Mouse (Mus musculus) right cerebral cortex, postnatal 4 days (tissue): ENCODE measurements around the gene Adamts17.

Experiments
- DNase-seq: peaks from one replicate; pipeline ENCODE4 v3.0.0-alpha.2; 2022

Gene Adamts17

DNA sequence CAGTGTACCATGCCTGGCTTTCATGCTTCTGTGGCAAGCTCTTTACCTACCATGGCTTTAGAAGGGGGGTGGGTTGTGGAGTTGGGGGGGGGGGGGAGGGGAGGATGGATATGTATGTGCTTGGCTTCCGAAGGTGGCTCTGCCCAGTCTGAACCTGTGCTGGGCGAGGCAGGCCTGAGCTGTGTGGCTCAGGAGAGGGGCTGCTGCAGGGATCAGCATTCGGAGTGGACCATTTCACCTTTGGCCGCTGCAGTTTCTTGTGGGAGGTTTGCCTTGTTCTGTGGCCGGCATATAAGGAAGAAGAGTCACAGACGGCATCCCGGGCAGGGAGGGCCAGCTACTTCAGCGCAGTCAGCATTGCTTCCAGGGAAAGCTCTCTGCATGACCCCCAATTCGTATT is 7.8 kb downstream of the Adamts17 start:
- no peak for DNase-seq

DNA sequence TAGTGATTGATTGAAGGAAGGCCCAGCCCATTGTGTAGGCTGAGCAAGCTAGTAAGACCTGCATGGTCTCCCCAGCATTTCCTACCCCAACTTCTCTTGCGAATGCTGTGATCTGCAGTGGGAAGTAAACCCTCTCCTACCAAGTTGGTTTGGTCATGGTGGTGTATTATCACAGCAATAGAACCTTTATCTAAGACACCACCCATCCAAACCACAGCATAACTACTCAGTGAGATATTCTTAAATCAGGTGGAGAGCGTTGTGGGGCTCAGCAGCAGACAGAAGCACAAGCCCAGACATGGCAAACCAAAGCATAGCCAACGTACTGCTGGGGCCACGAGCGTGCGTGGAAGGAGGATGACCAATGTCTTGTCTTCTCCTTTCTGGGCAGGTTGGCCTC is 9.8 kb downstream of the Adamts17 start:
- no peak for DNase-seq

DNA sequence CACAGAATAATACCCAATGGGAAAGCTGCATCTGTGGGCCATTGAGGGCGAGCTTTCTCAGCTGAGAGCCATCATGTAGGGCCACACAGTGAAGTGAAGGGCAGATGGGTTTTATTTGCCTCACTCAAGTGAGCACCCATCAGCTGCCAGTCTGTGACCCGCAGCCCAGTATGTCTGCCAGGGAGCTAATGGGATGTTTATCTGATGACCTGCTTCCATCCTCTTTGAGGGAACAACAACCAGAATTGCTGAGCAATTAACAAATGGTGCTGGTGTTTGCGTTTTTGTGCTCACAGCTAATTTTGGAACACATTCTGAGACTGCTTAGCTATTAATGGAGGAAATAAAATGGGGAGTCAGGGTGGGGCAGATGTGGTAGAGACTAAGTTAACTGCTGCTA is 12.6 kb downstream of the Adamts17 start:
- DNase-seq, result no peak

DNA sequence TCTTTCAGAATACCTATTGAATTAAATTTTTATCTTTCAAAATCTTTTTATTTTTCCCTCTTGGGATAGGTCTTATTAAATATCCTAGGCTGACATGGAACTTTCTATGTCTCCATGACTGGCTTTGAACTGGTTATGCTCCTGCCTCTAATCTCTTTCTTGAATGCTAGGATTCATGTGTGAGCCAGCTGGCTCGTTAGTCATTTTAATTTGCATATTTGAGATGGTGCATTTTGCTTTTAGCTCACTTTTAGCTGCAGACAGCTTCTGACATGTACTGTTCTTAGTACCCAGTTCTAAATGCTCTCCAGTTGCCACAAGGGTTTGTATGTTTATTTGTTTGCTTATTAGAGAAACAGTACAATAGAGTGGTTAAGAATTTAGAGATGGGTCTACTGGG is 18.1 kb downstream of the Adamts17 start:
- DNase-seq, result no peak

DNA sequence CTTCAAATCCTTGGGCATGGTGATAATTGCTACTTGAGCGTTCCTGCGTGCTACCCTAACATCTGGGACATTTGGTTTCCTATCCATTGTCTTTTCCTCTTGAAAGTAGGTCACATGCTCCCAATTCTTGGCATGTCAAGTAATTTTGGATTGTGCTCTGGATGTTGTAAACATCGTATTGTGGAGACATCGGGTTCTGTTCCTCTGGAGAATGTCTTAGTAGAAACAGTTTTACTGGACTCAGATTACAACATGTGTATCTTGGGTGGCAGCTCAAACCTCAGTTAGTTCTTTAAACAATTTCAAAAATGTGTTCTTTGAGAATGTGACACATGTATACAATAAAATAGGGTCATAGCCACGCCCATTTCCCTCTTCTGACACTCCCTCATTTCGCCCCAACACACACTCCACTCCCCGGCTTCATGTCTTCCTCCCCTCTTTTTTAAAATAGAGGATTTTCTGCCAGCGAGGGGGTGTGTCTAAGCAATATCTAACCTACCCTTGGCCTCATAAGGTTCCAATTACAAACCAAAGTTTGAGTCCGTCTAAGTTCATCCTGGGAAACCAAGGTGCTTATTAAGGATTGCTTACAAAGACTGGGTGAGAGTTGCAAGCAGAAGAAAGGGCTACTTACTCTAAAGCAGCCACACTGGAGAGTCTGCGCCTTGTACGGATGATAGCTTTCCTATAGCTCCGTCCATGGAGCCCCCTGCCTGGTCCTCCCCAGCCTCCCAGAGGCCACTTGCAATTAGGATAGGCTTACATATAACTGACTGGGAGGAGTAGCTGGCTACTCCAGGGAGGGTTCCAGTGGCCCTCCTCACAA is 18.9 kb downstream of the Adamts17 start:
- no peak for DNase-seq

DNA sequence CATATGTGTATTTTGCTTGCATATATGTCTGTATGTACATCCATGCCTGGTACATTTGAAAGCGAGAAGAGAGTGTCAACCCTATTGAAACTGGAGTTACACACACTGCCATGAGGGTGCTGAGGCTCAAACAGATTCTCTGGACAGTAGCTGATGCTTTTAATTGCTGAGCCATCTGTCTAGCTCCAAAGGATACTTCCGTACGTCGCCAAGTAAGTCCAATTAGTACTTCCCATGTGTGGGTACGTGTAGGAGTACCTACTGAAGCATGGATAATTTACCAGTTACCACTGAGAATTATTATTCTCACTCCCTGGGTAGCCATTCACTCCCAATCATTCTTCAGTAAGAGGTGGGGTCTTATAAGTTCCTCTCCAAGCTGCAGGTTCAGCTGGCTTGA is 19.7 kb downstream of the Adamts17 start:
- no peak for DNase-seq

DNA sequence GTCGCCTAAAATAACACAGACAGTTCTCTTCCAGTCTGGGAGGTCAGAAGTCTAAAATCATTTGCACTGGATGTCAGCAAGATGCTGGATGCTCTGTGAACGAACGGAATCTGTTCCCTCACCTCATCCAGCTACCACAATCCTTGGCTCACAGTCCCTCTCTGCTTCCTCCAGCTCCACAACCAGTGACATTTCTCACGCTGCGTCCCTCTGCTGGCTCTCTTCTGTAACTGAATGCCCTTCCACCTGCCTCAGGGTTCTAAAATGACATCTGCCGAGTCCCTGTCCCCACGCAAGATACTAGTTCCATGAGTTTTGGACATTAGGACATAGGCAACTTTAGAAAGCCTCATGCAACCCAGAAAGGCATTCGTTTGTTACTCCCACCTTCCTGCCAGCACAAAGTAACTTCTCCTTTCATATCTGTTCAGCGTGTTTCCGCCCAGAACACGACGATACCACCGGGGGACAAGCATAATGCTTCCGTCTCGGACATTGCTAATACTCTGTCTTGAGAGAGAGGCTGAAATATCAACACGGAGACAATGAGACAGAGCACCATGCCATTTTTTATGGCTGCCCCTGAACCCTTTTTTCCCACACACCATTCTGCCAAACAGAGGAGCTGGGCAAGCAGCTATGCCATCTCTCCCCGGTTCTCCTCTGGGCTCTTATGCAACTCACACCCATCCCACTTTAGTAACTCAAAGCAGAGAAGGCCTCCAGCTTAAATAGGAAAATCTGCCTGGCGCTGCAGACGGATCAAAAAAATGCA is 27.6 kb downstream of the Adamts17 start:
- no peak for DNase-seq

DNA sequence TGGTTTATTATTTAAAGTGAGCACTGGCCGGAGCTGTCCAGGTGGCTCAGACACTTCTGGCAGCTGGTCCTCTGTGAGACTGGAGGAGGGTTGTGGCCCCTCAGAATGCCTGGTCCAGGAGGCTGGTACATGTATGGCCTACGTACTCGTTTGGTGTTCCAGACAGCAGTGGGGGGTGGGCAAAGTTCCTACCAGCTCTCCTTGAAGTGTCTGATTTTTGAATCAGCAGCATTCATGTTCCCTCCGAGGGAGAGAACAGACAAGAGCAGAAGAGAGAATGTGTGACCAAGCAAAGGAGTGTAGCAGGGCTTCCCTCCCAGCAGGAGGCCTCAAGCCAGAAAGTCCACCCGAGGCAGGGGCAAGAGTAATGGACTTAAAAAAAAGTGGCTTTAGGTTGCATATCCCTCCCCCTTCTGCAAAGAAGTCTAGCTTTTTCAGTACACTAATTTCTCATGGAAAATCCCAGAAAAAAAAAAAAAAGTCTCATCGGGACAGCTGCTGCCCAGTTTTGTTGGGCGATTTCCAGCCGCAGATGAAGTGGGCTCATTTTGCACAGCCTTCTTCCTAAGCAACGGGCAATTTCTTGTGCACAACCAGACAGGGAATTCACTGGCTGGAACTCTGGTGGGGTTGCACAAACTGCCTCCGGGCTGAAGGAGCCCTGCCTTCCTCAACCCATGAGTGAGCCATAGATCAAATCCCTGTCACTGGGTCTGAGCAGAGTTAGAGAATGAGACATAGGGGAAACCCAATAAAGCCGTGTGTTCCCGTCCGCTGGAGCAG is 28.4 kb downstream of the Adamts17 start:
- DNase-seq, result peak; percentile 61

DNA sequence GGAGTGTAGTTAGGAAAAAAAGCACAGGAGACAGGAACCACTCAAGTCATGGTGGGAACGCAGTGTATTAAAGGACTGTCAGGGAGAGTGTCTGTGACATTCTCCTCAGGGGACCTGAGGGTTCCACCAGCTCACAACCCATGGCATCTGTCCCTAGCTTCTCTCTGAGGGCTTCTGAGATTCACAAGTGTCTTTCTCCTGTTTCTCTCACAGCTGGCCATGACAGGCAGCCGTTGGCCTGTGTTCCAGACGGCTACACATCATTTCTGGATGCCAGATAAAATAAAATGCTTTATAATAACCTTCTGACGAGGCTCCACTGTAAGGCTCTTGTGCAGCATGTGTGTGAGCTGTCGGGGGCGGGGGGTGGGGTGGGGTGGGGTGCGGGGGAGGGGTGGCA is 32.0 kb downstream of the Adamts17 start:
- DNase-seq, result no peak

DNA sequence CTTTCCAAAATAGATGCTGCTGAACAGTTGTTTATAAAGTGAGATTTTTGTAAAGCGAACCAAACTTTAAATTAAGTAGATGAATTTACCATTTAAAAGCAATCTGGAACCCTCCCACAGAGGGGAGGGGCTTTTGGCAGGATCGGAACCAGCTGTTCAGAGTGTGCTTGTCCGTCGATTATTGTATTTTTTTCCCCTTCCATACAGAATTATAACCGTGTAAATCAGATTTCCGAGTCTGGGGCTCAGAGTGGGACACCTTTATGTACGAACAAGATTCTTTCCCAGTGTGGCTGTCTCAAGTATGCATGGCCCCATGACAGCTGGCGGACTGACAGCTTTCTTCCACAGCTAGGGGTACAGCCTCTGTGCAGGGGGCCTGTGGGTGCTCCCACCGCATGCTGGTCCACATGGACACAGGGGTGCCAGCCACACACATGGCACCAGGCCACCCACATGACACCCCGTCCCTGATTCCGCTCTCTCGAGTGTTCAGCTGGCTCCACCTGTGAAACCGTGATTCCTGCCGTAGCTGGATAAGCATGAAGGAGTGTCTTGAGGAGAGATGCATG is 32.5 kb downstream of the Adamts17 start:
- peak; percentile 12 for DNase-seq

DNA sequence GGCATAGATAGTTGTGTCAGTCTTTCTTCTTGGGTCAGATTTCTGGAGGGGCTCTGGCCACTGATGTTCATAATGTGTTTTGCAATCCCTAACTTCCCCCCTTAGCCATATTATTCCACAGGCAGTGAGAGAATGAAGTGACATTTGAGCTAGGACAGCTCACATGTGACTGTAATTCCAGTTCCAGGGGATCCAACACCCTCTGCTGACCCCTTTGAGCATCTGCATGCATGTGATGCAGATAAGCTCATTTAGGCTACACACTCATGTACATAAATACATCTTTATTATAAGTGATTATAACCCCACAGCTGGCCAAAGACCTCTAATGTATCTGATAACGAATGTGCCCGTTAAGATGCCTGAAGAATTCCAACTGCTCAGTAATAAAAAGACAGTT is 33.7 kb downstream of the Adamts17 start:
- no peak for DNase-seq

DNA sequence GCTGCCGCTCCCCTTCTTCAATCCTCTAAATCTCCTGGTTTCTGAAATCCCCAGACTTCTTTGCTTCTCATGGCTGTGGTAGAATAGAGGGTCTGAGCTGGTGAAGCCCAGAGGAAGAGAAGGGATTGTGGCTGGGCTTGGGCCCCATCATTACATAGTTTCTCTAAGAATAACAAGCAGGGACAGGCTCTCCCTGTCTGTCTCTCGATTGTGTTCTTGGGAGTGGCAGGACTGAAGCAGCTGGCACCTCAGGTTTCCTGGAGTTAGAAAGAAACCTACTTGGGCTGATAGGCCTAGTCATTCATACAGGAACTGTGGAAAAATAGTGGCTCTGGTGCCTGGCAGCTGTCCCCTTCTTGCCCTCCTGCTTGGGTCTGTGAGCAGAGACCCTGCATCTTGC is 51.9 kb downstream of the Adamts17 start:
- DNase-seq, result no peak

DNA sequence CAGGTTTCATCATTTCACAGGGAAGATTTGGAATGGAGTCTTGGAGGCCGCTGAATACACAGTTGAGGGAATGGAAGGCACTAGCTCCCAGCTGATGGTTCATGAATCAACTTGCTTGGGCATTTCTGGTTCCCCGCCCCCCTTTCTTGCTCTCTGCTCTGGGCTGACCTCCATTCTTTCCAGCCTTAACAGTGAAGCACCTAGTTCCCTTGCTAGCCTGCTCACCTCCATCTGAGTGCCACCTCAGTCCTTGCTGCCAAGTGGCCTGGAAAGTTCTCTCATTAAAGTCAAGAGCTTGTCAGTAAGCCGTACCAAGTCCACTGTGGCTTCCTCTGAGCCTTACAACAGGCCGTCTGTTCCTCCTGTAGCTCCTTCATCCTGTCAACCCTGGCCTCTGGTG is 52.6 kb downstream of the Adamts17 start:
- DNase-seq, result no peak

DNA sequence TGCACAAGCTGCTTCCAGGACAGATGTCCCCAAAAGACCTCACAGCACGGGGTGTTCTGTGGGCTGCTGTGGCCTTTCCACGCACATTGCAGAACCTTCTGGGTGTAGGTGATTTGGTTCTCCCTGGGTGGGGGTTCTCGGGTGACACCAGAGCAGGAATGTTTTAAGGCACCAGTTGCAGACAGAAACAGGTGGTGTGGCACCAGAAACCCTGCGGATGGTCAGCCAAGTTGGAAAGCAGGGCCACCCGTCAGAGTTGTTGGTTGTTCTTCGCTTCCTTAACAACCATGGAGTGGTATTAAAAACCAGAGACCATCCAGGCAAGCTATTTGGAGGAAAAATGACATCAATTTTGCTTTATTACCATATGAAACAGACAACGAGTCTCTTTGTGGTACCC is 62.8 kb downstream of the Adamts17 start:
- DNase-seq, result no peak

DNA sequence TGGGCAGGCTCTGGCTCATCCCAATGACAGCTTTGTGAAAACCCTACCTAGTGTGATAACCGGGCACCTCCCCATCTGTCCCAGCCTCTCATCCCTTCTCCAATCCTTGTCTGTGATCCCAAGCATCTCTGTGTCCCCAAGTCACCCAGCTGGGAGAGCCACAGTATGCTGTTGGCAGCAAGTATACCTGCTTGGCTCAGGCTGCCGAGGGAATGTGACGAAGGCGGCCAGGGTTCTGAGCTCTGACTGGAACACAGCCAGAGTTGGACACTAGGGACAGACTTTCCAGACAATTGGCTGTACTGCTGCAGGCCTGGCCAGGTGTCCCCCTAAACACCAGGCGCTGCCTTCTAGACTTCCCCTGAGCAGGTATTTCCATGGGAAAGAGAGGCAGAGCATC is 63.5 kb downstream of the Adamts17 start:
- no peak for DNase-seq

DNA sequence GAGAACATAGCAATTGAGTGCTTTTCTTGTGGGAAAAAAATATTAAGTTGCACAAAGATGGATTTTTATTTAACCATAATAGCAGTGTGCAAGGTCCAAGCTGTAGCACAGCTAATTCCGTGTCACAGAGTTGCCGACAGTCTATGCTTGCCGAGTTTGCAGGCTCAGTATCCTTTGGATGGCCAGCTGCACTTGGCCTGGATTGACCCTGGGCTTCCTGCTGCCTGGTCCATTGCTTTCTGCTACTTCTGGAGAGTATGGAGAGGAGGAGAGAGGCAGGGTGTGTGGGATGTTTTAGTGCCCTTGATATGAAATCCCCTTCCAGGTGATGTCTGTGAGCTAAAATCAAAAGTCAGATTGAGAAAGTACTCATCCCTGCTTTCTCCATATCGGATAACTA is 66.4 kb downstream of the Adamts17 start:
- DNase-seq, result no peak

DNA sequence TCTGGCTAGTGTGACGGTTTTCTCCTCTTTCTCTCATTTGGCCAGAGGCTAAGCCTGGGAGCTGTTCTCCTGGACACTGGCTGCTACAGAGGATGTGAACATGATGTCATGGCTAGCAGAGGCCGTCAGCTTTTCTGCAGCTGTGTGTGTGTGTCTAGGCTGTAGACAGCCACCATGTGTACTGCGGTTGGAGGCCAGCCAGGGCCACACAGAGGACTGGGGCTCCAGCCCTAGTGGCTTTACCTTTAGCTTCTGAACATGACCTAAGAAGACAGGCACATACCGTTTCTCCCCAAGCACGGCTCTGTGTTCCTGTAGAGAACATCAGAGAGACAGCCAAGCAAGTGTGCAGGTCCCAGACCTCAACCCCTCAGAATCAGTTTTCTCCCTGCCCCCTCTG is 73.3 kb downstream of the Adamts17 start:
- no peak for DNase-seq

DNA sequence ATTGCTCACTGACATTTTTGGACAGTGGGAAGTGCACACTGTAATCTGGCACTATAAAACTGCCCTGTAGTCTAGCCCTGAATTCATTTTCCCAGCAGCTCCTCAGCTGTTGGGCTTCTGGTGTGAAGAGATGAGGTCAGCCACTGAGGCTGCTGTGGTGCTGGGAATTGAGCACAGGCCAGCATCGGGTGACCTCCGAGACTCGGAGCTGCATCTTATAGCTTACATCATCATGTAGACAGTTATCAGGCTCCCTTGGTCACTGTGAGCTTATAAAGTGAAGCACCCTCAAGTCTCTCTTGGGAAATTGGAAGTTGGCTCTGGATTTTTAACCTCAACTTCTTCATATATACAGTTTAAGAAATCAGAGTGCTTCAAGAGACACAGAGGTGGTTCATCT is 84.1 kb downstream of the Adamts17 start:
- no peak for DNase-seq

DNA sequence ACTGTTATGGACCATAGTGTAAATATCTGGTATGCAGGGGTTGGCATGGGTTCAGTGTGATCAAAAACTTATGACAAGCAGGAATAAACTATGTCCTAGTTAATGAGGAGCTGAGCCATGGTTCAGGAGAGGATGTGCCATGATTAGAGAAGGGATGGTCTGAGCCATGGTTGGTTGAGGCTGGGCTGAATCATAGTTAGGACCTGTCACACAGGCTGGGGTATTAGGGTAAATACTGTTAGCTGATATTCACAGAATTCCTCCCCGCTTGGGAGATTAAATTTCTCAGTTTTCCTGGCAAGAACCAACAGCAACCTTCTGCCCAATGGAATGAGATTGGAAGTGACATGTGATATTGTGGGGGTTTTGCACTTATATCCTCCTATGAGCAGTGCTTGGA is 84.6 kb downstream of the Adamts17 start:
- DNase-seq, result no peak

DNA sequence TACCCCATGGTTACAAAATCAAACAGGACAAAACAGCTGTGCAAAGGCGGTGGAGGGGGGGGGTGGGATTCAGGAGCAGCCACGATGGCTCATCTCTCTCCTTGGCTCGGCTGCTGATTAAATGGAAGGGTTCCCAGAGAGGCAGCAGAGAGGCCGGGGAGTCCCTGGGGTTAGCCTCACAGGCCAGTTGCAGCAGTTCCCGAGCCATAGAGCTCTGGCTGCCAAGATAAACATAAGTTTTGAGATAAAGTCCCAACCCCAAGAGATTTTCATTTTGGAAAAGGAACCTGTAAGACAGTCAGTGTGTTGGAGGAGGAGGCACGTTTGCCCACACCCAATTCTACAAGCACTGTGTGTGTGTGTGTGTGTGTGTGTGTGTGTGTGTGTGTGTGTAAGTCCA is 89.7 kb downstream of the Adamts17 start:
- no peak for DNase-seq

DNA sequence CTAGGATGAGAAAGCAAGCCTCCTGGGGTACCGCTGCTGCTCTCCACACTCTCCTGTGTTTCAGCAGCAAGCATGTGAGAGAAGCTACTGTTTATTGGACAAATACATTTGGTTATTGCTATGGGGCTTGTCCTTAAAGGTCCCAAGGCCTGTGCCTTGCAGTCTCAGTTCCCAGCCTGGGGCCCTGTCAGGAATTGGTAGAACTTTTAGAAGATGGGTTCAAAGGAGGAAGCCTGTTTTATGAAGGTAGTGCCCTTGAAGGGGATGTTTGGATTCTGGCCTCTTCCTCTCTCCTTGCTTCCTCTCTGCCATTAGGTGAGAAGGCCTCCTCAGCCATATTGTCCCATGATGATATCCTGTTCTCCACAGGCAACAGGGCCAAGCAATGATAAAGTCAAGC is 91.8 kb downstream of the Adamts17 start:
- DNase-seq, result no peak

DNA sequence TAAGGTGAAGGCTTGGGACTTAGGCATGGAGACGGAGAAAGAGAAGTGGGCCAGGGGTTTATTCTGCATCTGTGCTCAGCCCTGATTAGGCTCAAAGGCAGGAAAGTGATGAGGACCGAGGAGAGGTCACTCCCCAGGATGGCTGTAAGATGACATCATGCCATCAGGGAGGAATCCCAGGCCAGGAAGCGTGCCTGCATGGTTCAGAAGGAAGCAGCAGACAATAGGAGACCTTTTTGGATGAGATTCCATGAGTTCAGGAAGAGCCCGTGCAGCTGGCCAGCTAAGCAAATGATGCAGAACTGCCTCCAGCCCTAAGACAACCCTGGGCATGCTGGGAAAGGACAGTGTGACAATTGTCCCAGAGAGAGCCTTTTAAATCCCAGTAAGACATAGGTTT is 93.7 kb downstream of the Adamts17 start:
- no peak for DNase-seq

DNA sequence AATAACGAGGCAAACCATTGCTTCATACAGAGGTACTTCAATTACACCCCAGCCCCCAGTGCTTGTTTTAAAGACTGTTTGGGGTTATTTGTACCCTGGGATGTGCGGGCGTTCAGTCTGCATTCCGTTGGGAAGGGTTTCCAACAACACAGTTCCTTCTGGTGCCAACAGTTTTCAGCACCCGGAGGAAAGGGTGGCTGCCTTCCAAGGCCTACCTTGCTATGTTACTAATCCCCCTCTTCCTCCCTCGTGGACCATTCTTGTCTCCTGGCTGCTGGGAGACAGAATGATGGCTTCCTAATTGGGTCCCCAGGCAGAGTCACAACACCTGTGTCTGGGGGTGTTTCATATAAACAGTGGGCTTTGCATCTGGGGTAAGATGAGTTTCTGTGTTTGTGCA is 94.5 kb downstream of the Adamts17 start:
- DNase-seq, result no peak
